Mouse (Mus musculus) spleen, postnatal 4 days (tissue): ENCODE results near the gene Atp5g3.
A peak's percentile ranks its signal among the peaks of the same experiment; 100 is the strongest.
"Not testable (repeated sequence)": the region's sequence is repeated elsewhere in the genome, so short reads cannot be mapped to it uniquely, and the experiment has no call there.

Experiments
- DNase-seq, 2 experiments: peaks; one replicate each; pipeline ENCODE4 v3.0.0; 2022; ENCODE audit warnings: low spot score in 2 of 2

The Atp5g3 gene

GRCm38 (mm10) chr2:73896919-73897318 is 14.2 kb downstream of the Atp5g3 start:
- DNase-seq = not testable (repeated sequence)

- no peak for DNase-seq
Observed at GRCm38 (mm10) chr2:73893473-73894270, 17.5 kb downstream of the Atp5g3 start.

GRCm38 (mm10) chr2:73892464-73893296 is 18.4 kb downstream of the Atp5g3 start, which contains the start of gene Atf2:
Atf2 (minus strand) TSS chr2:73892639.
- peak; percentile 99 for DNase-seq

DNA sequence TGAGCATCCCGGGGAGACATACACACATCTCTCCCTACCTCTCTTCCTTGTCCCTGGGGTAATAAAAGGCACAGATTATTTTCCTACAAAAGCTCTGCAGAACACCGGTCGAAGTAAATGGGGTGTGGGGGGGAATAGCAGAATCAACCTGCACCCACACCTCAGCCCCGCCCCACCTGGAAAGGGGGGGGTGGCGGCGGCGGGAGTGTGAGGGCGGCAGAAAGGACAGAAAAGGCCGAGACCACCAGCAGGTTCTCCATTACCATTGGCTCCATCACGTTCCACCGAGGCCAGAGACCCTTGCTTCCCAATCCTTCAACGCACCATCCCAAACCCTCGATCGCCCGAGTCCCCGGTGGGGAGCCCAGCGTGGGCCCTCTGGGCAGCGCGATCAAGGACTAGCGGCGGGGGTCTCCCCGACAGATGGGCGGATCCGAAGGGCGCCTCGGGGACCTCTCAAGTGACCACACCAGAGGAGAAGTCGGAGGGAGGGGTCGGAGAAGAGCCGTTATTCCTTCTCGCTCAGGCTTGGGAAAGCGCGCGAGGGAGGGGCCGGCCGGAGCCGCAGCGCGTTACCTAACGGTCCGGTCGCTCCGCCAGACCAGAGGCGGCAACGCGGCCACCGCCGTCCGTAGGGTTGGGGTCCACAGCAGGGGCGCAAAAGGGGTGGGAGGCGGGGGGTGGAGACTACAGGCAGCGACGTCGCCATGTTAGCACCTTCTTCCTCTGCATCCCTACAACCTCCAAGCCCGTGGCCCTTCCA is 19.2 kb downstream of the Atp5g3 start:
- DNase-seq = peak; percentile 52 to 81

DNA sequence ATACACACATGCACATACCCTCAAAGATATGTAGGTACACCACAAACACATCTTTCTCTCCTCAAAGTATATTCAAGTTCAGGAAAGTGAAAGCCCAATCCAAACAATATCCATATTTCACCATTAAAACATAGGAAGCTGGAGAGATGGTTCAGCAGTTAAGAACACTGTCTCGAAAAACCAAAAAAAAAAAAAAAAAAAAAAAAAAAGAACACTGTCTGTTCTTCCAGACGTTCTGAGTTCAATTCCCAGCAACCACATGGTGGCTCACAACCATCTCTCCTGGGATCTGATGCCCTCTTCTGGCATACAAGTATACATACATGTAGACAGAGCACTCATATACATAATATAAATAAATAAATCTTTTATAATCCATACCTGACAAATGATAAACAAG is 25.1 kb downstream of the Atp5g3 start:
- DNase-seq = no peak

- DNase-seq = no peak
Observed at GRCm38 (mm10) chr2:73877891-73878290, 33.2 kb downstream of the Atp5g3 start.

DNA sequence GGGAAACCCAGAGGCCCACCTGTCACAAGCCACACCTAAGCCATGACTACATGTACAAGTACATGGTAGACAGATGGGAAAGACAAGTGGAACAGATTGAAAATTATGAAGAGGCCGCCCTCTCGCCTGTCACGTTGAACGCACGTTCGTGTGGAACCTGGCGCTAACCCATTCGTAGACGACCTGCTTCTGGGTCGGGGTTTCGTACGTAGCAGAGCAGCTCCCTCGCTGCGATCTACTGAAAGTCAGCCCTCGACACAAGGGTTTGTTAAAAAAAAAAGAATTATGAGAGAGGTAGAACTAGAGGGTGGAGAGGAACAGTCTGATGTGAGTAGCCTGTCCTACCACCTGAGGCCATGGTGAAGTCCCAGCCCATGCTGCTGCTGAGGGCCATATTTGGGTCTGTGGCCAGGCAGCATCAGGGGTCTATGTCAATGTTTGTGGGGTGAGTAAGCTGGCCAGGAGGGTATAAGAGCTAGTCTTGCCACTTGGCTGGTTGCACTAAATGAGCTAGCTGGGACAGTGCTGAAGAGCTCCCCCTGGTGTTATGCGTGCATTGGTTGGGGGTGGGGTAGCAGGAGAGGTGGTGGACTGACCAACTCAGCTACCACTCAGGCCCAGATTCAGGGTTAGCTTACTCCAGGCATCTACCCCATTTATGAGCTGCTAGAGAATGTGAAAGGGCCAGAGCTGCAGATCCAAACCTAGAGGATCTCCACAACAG is 43.2 kb downstream of the Atp5g3 start:
- DNase-seq = peak; percentile 55 to 79

DNA sequence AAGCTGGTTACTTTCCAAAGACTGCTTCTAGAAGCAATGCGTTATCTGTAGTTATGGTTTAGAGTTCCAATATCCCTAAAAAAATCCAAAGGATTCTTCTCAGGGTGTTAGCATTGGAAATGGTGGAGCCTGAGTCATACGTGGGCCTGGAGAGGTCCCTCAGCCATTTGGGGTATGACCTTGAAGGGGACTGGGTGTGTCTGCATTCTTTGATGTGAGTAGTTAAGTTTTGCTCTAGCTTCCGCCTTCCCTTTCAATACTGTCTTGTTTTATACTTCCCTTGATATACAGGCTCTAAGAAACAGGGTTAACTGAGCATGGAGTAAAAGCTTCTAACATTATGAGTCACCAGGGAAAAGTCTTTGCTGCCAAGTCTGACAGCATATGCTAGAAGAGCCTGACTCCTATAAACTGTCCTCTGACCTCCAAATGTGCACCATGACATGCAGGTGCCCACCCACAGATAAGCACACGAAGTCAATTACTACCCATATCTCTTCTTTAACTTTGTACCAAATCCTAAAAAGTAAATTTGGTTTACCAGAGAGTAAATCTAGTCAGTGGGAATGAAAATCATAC is 51.0 kb downstream of the Atp5g3 start:
- no peak for DNase-seq
